Mouse (Mus musculus): Measurements from ENCODE around the gene Sap25.
"Not testable (repeated sequence)": the region's sequence is repeated elsewhere in the genome, so short reads cannot be mapped to it uniquely, and the experiment has no call there.

The Sap25 gene

GRCm38 (mm10) chr5:137641054-137641453, at the start of gene Sap25:
Sap25 (plus strand) TSS chr5:137641334.
- peak; percentile 70 for DNase-seq

- DNase-seq: no peak
Measured at GRCm38 (mm10) chr5:137595921-137596320, 45.2 kb upstream of the Sap25 start.

DNA sequence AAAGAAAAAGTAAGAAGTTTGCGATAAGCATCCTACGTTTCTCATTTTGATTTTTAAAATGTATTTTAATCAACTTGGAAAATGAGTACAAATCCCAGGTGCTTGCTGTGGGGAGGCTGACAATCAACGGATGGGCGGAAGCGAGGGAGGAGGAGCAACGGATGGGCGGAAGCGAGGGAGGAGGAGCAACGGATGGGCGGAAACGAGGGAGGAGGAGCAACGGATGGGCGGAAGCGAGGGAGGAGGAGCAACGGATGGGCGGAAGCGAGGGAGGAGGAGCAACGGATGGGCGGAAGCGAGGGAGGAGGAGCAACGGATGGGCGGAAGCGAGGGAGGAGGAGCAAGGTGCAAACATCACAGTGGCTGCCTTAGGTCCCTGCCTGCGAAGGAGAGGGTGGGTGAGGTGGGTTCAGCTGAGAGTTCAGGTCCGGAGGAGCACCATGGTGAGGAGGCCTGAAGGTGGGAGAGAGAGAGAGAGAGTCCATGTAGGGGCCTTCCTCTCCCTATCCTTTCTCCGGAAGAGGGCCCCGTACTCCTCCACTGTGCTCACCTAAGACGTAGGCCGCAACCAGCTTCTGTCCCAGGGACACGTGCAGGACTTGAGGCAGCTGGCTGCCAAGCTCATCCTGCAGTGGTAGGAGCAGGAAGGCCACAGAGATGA, 44.4 kb upstream of the Sap25 start:
- DNase-seq: peak; percentile 48

- no peak for DNase-seq
Measured at GRCm38 (mm10) chr5:137597625-137598024, 43.5 kb upstream of the Sap25 start.

GRCm38 (mm10) chr5:137598100-137598826, 42.9 kb upstream of the Sap25 start:
- DNase-seq: no peak

GRCm38 (mm10) chr5:137599600-137599999, 41.5 kb upstream of the Sap25 start:
- no peak for DNase-seq

DNA sequence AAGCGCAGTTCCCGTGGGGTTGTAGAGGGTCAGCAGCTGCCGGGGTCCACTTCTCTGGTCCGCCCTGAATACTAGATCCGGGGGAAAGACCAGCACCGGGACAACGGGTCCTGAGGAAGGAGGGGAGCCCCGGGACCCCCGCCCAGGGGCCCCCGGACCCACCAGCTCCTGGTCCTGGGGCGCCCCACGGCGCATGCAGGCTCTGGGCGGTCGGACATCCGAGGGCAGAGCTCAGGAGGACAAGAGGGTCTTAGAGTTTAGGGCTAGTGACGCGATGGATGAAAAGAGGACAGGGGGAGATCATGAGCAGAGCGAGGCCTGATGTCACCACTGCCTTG, 40.9 kb upstream of the Sap25 start:
- DNase-seq: no peak

DNA sequence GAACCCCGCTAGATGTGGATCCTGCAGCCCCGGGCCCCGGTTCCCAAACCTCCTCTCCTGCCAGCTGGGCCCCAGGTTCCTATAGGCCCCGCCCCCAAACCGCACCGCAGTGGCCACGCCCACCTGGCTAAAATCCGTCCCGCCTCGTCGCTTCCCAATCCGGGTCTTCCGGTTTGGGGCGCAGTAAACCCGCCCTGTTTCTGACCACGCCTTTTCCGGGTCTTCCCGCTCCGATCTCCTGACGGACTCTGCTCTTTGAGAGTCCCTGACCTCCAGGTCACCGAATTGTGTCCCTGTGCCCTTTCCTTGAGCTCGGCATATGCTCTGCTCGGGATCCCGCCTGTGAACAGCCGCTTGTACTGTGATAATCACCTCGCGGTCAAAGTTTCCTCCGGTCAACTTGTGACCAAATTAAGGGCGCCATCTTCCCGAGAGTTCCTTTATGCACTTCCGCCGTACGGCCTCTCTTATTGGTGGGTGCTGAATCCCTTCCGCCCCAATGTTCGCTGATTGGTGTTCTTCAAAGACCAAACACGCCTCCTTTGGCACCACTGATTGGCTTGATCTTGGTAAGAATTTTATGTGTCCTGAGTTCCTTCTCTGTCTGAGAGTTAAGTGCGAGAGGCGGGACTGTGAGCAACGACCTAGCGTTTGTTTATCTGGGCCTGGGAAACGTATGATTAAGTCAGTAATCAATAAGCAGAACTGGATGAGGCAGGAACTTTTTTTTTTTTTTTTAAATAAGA, 40.3 kb upstream of the Sap25 start, which contains the start of gene Mospd3:
TSS of gene Mospd3 (minus strand) at position 440 of the 746 bp plus-strand sequence.
- peak; percentile 99 for DNase-seq

DNA sequence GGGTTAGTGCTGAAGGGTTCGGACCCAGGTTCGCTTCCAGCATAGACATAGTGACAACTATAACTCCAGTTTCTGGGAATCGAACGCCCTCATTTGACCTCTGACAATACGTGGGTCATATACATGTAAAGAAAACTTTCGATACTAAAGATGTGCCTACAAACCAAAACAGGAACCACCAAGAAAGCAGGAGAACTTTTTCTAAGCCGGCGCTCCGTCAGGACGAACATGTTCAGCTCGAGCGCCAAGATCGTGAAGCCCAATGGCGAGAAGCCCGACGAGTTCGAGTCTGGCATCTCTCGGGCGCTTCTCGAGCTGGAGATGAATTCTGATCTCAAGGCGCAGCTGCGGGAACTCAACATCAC, 39.8 kb upstream of the Sap25 start:
- peak; percentile 39 for DNase-seq

- DNase-seq: no peak
Measured at GRCm38 (mm10) chr5:137607860-137608653, 33.1 kb upstream of the Sap25 start.

DNA sequence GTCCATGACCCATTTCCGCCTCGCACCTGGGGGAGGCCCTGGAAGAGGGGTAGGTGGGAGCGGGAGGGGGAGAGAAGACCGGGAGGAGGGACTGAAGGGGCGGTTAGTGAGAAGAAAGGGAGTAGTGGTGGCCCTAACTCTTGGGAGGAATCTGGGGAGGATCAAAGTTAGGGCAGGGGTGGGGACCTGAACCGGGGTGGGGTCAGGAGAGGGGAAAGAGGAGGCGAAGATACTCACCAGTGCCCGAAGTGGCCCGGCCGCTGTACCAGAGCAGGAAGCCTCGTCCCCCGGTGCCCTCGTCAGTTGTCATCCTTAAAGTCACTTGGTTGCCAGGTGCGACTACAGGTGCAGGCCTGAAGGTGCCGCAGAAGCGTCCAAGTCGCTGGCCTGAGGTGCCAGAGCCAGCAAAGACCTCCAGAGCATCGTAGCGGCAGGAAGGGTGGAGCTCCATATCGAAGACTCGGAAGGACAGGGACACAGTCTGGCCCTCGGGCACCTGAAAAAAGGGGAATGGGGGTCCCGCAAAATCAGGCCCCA, 32.4 kb upstream of the Sap25 start:
- DNase-seq: no peak

DNA sequence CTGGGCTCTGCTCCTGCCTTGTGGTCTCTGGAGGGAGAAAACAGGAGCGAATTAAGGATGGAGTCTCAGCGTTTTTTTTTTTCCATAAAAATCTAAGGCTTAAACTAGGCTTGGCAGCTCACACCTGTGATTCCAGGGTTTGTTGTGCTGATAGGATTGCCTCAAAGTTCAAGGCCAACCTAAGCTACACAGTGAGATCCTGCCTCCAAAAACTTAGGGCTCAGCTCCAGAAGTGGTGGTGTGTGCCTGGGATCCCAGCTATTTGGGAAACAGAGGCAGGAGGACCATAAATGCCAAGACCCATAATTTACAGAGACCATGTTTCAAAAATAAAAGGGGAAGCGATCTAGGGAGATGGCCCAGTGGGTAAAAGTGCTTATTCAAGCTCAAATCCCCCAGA, 31.8 kb upstream of the Sap25 start:
- DNase-seq: no peak

GRCm38 (mm10) chr5:137610056-137610455, 31.1 kb upstream of the Sap25 start:
- no peak for DNase-seq

DNA sequence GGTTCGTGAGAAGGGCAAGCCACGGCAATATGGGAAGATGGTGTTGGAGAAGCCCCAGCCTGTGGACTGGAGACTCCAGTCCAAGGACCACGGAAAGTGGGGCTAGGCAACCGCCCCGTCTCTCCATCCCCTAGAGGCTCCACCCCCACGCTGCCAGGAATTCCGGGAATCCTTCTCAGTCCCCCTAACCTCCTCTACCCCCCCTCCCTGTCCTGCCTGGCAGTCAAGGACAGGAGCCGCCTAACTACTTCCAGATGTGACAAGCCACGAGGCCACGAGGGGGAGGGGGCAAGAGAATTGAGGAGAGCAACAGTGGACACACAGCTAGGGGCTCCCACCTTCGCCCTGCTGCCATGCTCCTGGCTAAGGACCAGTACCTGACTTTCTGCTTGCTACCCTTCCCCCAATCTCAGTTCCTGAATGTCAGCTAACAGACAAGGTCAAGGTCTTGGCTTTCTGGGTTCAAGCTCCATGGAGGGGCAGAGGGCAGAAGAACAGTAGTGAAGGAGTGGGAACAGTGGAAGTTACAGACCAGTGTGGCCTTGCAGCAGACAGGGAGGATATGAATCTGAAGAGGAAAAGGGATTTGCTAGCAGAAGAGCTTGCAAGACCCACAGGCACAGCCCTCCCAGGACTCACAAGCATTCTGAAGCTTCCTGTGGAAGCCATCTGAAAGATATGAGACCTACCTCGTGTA, 30.4 kb upstream of the Sap25 start:
- no peak for DNase-seq

GRCm38 (mm10) chr5:137611245-137611602, 29.9 kb upstream of the Sap25 start:
- DNase-seq: no peak

GRCm38 (mm10) chr5:137613076-137613475, 28.1 kb upstream of the Sap25 start:
- no peak for DNase-seq

GRCm38 (mm10) chr5:137613550-137613949, 27.6 kb upstream of the Sap25 start, which contains the start of gene Pcolce:
Pcolce (minus strand) TSS chr5:137613784.
- no peak for DNase-seq

GRCm38 (mm10) chr5:137614921-137615320, 26.2 kb upstream of the Sap25 start:
- DNase-seq: not testable (repeated sequence)

- DNase-seq: no peak
Measured at GRCm38 (mm10) chr5:137615347-137615746, 25.8 kb upstream of the Sap25 start.

- no peak for DNase-seq
Measured at GRCm38 (mm10) chr5:137623937-137624530, 17.1 kb upstream of the Sap25 start.

DNA sequence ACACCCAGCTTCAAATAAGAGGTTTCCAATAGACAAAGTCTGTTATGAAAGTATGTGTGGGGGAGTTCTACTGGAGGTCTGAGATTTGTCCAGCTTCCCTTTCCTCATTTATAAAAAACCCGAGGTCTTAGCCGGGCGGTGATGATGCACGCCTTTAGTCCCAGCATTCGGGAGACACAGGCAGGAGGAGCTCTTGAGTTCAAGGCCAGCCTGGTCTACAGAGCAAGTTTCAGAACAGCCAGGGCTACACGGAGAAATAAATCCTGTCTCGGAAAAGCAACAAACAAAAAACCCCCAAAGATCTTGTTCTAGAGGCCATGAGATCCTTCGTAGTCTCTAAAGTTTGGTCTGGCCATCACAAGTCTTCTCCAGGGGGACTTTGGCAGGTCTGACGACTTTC, 13.1 kb upstream of the Sap25 start:
- peak; percentile 43 for DNase-seq
